Mouse (Mus musculus) macrophage (primary cell): ENCODE measurements around the gene Itgad. TPM values are rescaled to one million over a fixed set of nuclear protein-coding genes. Genes with fewer than 3 reads are reported as not detected.
"Not testable (repeated sequence)": the region's sequence is repeated elsewhere in the genome, so short reads cannot be mapped to it uniquely, and the experiment has no call there.

Experiments used
- H3K27ac ChIP-seq: fragments of 350-480 bp; formaldehyde crosslinking; 2 replicates; pipeline ENCODE4 v1.9.0; 2021
- H3K36me3 ChIP-seq: fragments of 350-480 bp; formaldehyde crosslinking; 2 replicates; pipeline ENCODE4 v1.9.0; 2021; ENCODE audit errors: inconsistent target
- H3K4me3 ChIP-seq: fragments of 350-480 bp; formaldehyde crosslinking; 2 replicates; pipeline ENCODE4 v1.9.0; 2021; ENCODE audit errors: inconsistent target
- H3K79me2 ChIP-seq: fragments of 350-480 bp; formaldehyde crosslinking; 2 replicates; pipeline ENCODE4 v1.9.0; 2021; ENCODE audit errors: inconsistent target
- WGBS: methylation state at CpG from one replicate; pipeline ENCODE4 v1.1.7; 2026; ENCODE audit warnings: inconsistent platforms; ENCODE audit not compliant: missing documents; 5-methylcytosine and 5-hydroxymethylcytosine counted together
- polyA plus RNA-seq: library from polyadenylated mRNA; stranded (reverse); fragments of 250-400 nt; gene quantifications from 3 replicates; pipeline ENCODE4 v1.2.4, GENCODE M21; 2018; ENCODE audit warnings: inconsistent platforms

Itgad gene
- polyA plus RNA-seq, 1 experiment from 2014 or later, result 0.40 TPM

DNA sequence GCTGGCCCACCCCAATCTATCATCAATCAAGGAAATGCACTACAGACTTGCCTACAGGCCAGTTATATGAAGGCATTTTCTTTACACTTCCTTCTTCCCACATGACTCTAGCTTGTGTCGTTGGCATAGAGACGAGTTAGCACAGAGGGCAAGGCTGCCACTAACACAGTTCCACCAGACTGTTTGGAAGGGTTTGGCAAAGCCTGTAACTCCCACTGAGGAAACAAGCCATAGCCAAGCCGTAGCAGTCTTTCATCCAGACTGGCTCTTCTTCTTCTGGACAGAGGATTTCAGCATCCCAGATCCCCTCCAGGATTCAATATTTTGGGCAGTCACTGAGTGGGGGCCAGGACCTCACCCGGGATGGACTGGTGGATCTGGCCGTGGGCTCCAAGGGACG lies 14.6 kb upstream of the Itgad start:
- WGBS, result 85% methylated on average over 6 of the region's 6 CpGs
- Histone ChIP-seq H3K4me3 (no peak overlapping the region), H3K36me3 (no peaks in the 10 kb centered on the region), H3K79me2 (no peaks in the 10 kb centered on the region), H3K27ac (no peak overlapping the region)

DNA sequence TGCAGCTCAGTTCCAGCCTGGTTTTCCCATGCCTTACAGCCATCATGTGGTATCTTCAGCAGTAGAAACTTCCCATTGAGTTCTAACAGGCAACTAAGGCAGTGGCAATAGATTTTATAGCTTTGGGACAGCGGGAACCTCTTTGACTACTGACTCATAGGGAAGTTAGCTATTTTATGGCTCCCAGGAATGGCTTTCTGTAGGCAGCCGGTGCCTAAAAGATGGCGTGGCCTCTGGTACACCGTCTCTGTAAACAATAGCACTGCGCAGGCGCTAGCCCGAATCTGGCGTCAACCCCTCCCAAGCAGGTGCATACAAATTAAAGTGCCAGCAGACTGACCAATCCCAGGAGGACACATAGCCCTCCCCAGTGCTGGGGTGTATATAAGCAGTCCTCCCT lies 3.2 kb upstream of the Itgad start:
- no peaks in the 10 kb centered on the region for H3K79me2 ChIP-seq
- WGBS, result 96% methylated on average over 8 of the region's 8 CpGs
- H3K36me3 ChIP-seq, result no peaks in the 10 kb centered on the region
- H3K4me3 ChIP-seq, result no peak overlapping the region
- H3K27ac ChIP-seq, result no peak overlapping the region

DNA sequence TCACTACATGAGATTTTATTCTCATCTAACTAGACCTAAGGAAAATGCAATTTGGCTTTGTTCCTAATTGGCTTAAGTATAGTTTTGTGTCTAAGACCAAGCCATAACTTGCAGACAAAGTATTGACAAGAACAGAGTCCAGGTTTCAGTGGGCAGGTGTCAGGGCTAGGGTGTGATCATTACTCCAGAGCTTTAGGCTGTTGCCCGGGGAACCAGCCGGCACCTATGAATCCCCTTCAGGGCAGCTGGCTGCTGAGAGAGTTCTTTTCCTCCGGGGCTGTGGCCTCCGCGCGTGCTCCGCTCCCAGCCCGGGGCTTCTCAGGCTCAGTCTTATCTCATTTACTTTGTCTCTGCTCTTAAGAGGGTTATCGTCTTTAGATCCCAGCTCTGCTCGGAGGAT lies 748 bp downstream of the Itgad start:
- 97% methylated on average over 10 of the region's 10 CpGs for WGBS
- H3K27ac ChIP-seq, result no peak overlapping the region
- no peaks in the 10 kb centered on the region for H3K36me3 ChIP-seq
- no peak overlapping the region for H3K4me3 ChIP-seq
- no peaks in the 10 kb centered on the region for H3K79me2 ChIP-seq

DNA sequence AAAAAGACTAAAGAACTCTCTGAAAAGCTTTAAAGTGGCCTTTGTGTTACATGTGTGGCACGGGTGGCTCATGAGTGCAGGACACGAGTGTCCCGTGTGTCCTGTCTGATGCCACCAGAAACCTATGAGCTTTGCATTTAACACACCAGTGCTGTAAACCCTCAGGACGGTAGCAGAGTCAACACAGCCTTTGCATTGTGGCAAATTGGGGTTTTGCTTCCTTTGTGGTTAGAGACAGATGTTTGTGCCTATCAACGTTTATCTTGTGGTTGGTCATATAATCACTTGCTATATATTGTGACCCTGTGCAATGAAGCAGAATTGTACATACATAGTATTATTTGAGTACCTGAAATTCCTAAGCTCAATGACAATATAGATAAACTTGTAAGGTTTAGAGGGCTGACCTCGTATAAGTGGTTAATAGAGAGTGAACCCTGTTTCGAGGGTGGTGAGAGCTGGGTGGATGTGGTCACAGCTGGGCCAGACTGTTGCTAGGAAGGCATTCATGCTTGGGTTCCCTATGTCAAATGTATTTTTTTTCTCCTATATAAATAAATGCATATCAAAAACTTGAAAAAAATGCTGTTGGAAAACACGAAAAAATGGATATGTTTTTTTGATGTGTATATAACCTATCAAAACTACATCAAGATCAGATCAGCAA lies 4.6 kb downstream of the Itgad start:
- H3K79me2 ChIP-seq, H3K4me3 ChIP-seq, H3K36me3 ChIP-seq, H3K27ac ChIP-seq: not testable (repeated sequence)
- 33% methylated on average over 7 of the region's 8 CpGs for WGBS

GRCm38 (mm10) chr7:128164001-128164400 lies 9.8 kb downstream of the Itgad start:
- no peak overlapping the region for H3K4me3 ChIP-seq
- H3K36me3 ChIP-seq, result no peaks in the 10 kb centered on the region
- no peak overlapping the region for H3K27ac ChIP-seq
- 98% methylated on average over 4 of the region's 4 CpGs for WGBS
- H3K79me2 ChIP-seq, result no peaks in the 10 kb centered on the region

DNA sequence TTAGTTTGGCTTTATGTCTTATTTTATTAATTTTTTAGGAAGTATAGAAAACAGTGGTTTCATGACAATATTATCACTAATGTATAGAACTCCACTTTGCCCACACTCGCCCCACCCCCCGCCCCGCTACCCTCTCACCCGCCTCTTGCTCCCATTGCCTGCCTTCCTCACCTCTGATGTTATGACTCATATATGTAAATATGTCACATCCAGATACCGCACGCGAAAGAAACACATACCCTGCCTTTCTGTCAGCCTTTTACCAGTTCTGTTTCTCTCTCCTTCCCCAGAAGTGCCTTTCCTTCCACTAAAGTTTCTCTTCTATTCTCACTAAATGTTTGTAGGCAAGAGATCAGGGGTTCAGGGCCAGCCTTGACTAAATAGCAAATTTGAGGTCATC lies 12.2 kb downstream of the Itgad start:
- Histone ChIP-seq H3K36me3 (no peaks in the 10 kb centered on the region), H3K4me3 (no peak overlapping the region), H3K79me2 (no peaks in the 10 kb centered on the region), H3K27ac (no peak overlapping the region)
- WGBS, result 92% methylated on average over 7 of the region's 7 CpGs

DNA sequence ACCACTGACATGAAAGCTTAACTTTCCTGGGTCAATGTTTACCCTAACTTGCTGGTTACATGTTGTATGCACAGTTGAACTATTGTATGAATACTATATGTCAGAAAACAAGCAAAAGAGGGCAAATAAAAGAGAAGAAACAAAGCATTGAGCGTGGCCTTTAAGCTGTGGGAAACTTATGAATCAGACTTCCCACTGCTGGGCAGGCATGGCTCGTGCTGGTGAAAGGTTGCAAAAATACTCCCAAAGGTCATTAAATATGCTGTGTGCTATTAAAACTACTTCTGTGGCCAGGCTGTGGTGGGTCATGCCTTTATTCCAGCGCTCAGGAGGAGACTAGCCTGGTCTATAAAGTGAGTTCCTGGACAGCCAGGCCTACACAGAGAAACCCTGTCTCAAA lies 15.8 kb downstream of the Itgad start:
- no peak overlapping the region for H3K27ac ChIP-seq
- H3K36me3 ChIP-seq, result no peaks in the 10 kb centered on the region
- WGBS, result 92% methylated on average over 2 of the region's 3 CpGs
- no peaks in the 10 kb centered on the region for H3K79me2 ChIP-seq
- H3K4me3 ChIP-seq, result no peak overlapping the region

- no peaks in the 10 kb centered on the region for H3K79me2 ChIP-seq
- H3K36me3 ChIP-seq, result no peaks in the 10 kb centered on the region
- H3K27ac ChIP-seq, result no peak overlapping the region
- WGBS, result 30% methylated on average over 2 of the region's 2 CpGs
- no peak overlapping the region for H3K4me3 ChIP-seq
Measured at GRCm38 (mm10) chr7:128178385-128178784, 24.2 kb downstream of the Itgad start.

GRCm38 (mm10) chr7:128180126-128180525 lies 25.9 kb downstream of the Itgad start:
- Histone ChIP-seq H3K36me3 (no peaks in the 10 kb centered on the region), H3K79me2 (no peaks in the 10 kb centered on the region), H3K4me3 (no peak overlapping the region), H3K27ac (no peak overlapping the region)
- WGBS, result 26% methylated on average over 7 of the region's 7 CpGs

DNA sequence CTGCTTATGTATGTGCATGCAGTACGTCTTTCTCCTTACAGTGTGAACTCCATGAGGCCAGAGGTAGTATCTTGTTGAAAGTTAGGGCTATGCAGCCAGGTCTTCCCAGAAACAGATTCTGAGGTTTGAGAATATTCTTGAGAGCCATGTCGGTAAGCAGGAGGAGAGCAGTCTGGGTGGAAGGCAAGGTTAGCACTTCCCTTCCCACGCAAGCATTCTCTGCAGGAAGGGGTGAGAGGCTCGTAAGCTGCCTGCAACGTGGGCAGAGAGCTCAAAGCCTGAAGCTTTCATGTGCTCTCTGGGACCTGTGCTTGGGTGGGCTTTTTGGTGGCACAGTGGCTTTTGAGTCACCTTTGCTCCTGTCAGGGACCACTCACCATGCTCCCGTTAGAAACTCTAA lies 26.4 kb downstream of the Itgad start:
- Histone ChIP-seq H3K4me3 (no peak overlapping the region), H3K79me2 (no peaks in the 10 kb centered on the region), H3K36me3 (no peaks in the 10 kb centered on the region), H3K27ac (no peak overlapping the region)
- WGBS, result 37% methylated on average over 6 of the region's 6 CpGs

DNA sequence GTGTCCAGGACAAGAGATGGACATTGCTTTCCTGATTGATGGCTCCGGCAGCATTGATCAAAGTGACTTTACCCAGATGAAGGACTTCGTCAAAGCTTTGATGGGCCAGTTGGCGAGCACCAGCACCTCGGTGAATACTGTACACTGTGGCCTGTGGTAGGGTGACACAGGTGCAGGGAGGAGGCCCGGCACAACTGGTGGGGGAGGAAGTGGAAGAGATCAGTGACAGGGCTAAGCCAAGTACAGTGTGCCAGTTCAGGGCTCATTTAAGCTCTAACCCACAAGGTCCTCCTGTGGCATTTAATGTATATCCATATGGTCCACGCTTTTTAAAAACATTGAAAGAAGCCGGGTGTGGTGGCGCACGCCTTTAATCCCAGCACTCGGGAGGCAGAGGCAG lies 27.5 kb downstream of the Itgad start:
- Histone ChIP-seq H3K4me3 (no peak overlapping the region), H3K36me3 (no peaks in the 10 kb centered on the region), H3K79me2 (no peaks in the 10 kb centered on the region), H3K27ac (no peak overlapping the region)
- 63% methylated on average over 7 of the region's 10 CpGs for WGBS

DNA sequence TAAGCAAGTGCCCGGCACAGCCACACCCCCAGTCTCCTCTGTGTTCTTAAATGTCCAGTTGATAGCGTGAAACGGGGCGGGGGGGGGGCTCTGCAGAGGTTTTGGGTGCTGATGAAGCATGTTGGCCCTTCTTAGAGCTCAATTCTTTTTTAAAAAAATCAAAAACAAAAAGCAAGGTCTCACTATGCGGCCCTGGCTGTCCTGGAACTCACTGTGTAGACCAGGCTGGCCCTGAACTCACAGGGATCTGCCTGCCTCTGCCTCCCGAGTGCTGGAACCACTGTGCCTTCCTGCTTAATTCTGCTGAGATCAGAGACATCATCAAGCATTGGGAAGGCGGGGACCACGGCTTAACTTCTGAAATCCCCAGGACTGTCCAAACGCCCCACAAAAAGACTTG lies 47.4 kb downstream of the Itgad start:
- WGBS, result 91% methylated on average over 9 of the region's 9 CpGs
- Histone ChIP-seq H3K27ac (no peak overlapping the region), H3K36me3 (no peaks in the 10 kb centered on the region), H3K79me2 (no peaks in the 10 kb centered on the region), H3K4me3 (no peak overlapping the region)

DNA sequence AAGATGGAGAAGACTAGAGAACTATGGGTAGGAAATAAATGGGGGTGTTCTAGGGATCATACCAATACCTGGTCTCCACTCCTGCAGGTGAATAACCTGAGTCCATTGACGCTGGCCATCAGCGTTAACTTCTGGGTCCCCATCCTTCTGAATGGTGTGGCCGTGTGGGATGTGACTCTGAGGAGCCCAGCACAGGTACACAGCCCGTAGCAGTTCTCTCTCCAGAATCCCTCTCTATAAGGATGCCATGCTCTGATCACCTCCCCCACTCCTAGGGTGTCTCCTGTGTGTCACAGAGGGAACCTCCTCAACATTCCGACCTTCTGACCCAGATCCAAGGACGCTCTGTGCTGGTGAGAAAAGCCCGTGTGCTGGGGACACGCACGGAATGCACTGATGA lies 48.9 kb downstream of the Itgad start:
- H3K4me3 ChIP-seq, result no peak overlapping the region
- whole genome bisulfite sequencing, result 94% methylated on average over 9 of the region's 9 CpGs
- H3K79me2 ChIP-seq, result no peaks in the 10 kb centered on the region
- no peaks in the 10 kb centered on the region for H3K36me3 ChIP-seq
- H3K27ac ChIP-seq, result no peak overlapping the region

GRCm38 (mm10) chr7:128204179-128204578 lies 50.0 kb downstream of the Itgad start:
- 98% methylated on average over 8 of the region's 8 CpGs for WGBS
- H3K27ac ChIP-seq, result no peak overlapping the region
- no peaks in the 10 kb centered on the region for H3K79me2 ChIP-seq
- H3K36me3 ChIP-seq, result no peaks in the 10 kb centered on the region
- H3K4me3 ChIP-seq, result no peak overlapping the region

DNA sequence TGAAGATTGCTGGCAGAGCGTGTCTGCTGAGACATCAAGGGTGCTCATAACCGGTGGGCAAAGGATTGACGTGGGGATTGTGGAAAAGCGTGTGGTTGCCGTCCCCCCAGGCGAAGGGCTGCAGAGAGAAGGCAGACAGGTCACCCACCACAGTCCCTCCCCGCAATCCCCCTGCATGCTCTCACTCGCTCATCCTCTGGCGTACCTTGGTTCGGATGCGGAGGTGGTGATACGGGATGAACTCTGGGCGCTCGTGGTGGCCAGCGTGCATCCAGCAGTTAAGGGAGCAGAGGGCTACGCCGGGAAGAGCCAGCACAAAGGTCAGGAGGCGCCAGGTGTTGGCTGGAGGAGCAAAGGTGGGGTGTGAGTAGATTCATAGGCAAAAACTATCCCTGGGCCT lies 51.5 kb downstream of the Itgad start:
- H3K36me3 ChIP-seq, result no peaks in the 10 kb centered on the region
- no peaks in the 10 kb centered on the region for H3K79me2 ChIP-seq
- WGBS, result 94% methylated on average over 18 of the region's 18 CpGs
- no peak overlapping the region for H3K27ac ChIP-seq
- H3K4me3 ChIP-seq, result no peak overlapping the region; the same call in 1 of the 2 replicates

DNA sequence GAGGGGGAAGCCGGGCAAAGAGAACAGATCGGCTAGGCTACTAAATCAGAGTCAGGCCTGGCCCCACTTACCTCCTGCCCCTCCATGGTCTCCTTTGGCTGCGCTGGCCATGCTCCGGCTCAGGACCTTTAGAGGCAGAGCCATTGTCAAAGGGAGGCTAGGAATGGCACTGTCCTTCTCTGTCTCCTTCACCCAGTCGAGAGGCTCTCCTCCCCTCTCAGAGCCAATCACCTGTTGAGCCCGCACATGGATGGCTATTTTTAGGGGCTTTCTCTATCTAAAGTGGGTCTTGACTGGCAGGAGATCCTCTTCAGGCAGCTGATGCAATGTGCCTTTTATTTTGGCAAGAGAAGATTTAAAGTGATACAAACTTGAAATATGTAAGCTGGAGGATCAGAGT lies 52.0 kb downstream of the Itgad start, which contains the start of gene Cox6a2:
Cox6a2 (minus strand) TSS at position 236 of the 400 bp plus-strand sequence.
- no peak within 1 kb of the TSS for H3K27ac ChIP-seq
- H3K79me2 ChIP-seq, result no peaks in the 10 kb centered on the region
- no peaks in the 10 kb centered on the region for H3K36me3 ChIP-seq
- no peak within 1 kb of the TSS; the same call in 1 of the 2 replicates for H3K4me3 ChIP-seq
- WGBS, result 85% methylated on average over 6 of the region's 6 CpGs
